Mouse (Mus musculus) left cerebral cortex, postnatal 25 days (tissue): ENCODE measurements around the gene Ttc3. TPM values are rescaled to one million over a fixed set of nuclear protein-coding genes. Genes with fewer than 3 reads are reported as not detected.
"Not testable (repeated sequence)": the region's sequence is repeated elsewhere in the genome, so short reads cannot be mapped to it uniquely, and the experiment has no call there.

Experiments
- DNase-seq, 2 experiments: peaks; one replicate each; pipeline ENCODE4 v3.0.0; 2022; ENCODE audit warnings: low spot score in 2 of 2, mixed read lengths in 1 of 2
- intact Hi-C: fragments of 180-260 bp; cut with DNase I; formaldehyde crosslinking; loops from one replicate; pipeline ENCODE4 v1.15.1; 2025
- total RNA-seq, 2 experiments: library from RNA; stranded (reverse); gene quantifications; 2 replicates each; pipeline ENCODE4 v1.2.3; 2021

Ttc3 gene
- total RNA-seq = 100 to 1,000 TPM; 933 to 947 TPM

- peak; percentile 95 to 97 for DNase-seq
- intact Hi-C loops = loop anchor here (1.0 kb wide), 2 partner anchors 57 to 156 kb away; partner anchors contain the start of genes Hlcs and Vps26c
Measured at GRCm38 (mm10) chr16:94370173-94370914, at the start of gene Ttc3. Ttc3 (plus strand) TSS chr16:94370618.

GRCm38 (mm10) chr16:94323681-94324080 lies 46.7 kb upstream of the Ttc3 start:
- no peak for DNase-seq
- intact Hi-C loops = no loop called here

- intact Hi-C loops = no loop called here
- DNase-seq = no peak
Measured at GRCm38 (mm10) chr16:94326008-94326407, 44.4 kb upstream of the Ttc3 start.

- DNase-seq = no peak
- intact Hi-C loops = no loop called here
Measured at GRCm38 (mm10) chr16:94327781-94328711, 42.4 kb upstream of the Ttc3 start, which contains the start of gene Ripply3. Ripply3 (plus strand) TSS chr16:94328420.

GRCm38 (mm10) chr16:94328881-94329867 lies 41.2 kb upstream of the Ttc3 start:
- intact Hi-C loops = no loop called here
- no peak for DNase-seq

GRCm38 (mm10) chr16:94330429-94330828 lies 40.0 kb upstream of the Ttc3 start:
- no peak for DNase-seq
- intact Hi-C loops = loop anchor here (10.0 kb wide), 1 partner anchor 416 kb away; no protein-coding TSS in a partner anchor

GRCm38 (mm10) chr16:94331233-94331885 lies 39.1 kb upstream of the Ttc3 start:
- DNase-seq = no peak
- intact Hi-C loops = loop anchor here (10.0 kb wide), 1 partner anchor 417 kb away; no protein-coding TSS in a partner anchor

- intact Hi-C loops = loop anchor here (10.0 kb wide), 1 partner anchor 417 kb away; no protein-coding TSS in a partner anchor
- DNase-seq = peak in 1 of 2 experiments; percentile 14
Measured at GRCm38 (mm10) chr16:94331886-94332252, 38.5 kb upstream of the Ttc3 start.

GRCm38 (mm10) chr16:94335656-94336055 lies 34.8 kb upstream of the Ttc3 start:
- intact Hi-C loops = loop anchor here (10.0 kb wide), 1 partner anchor 421 kb away; no protein-coding TSS in a partner anchor

GRCm38 (mm10) chr16:94339164-94340160 lies 31.0 kb upstream of the Ttc3 start:
- intact Hi-C loops = loop anchor here (10.0 kb wide), 1 partner anchor 425 kb away; no protein-coding TSS in a partner anchor
- not testable (repeated sequence) for DNase-seq

More at GRCm38 (mm10) chr16:94335656-94336055, 34.8 kb upstream of the Ttc3 start:
- no peak for DNase-seq

GRCm38 (mm10) chr16:94345733-94346132 lies 24.7 kb upstream of the Ttc3 start:
- no peak for DNase-seq
- intact Hi-C loops = no loop called here

- no peak for DNase-seq
- intact Hi-C loops = no loop called here
Measured at GRCm38 (mm10) chr16:94347080-94347731, 23.2 kb upstream of the Ttc3 start.

- DNase-seq = no peak
- intact Hi-C loops = no loop called here
Measured at GRCm38 (mm10) chr16:94348779-94349178, 21.6 kb upstream of the Ttc3 start.

GRCm38 (mm10) chr16:94349588-94350286 lies 20.7 kb upstream of the Ttc3 start:
- no peak for DNase-seq
- intact Hi-C loops = no loop called here

- intact Hi-C loops = no loop called here
- DNase-seq = no peak
Measured at GRCm38 (mm10) chr16:94350287-94350677, 20.1 kb upstream of the Ttc3 start.

GRCm38 (mm10) chr16:94354450-94354849 lies 16.0 kb upstream of the Ttc3 start:
- DNase-seq = peak; percentile 40 to 55

More at GRCm38 (mm10) chr16:94354450-94354849, 16.0 kb upstream of the Ttc3 start:
- intact Hi-C loops = no loop called here
